Mouse (Mus musculus) MEL-GATA-1-ER (cell line): Measurements from ENCODE around the gene Gm49333.
"Not testable (repeated sequence)": the region's sequence is repeated elsewhere in the genome, so short reads cannot be mapped to it uniquely, and the experiment has no call there.

Experiments
- DNase-seq: peaks from one replicate; pipeline ENCODE4 v3.0.0-alpha.2; 2012; ENCODE audit warnings: low read depth; ENCODE audit errors: extremely low read depth

The Gm49333 gene

GRCm38 (mm10) chr16:20623211-20623610 lies 11.8 kb downstream of the Gm49333 start:
- no peak for DNase-seq

- no peak for DNase-seq
These were observed 17.5 kb downstream of the Gm49333 start for GRCm38 (mm10) chr16:20628871-20629391.

- no peak for DNase-seq
These were observed 18.6 kb downstream of the Gm49333 start, which contains the start of gene Ece2 for GRCm38 (mm10) chr16:20629731-20630634. Gene Ece2 (plus strand): TSS chr16:20629828.

- DNase-seq: no peak
These were observed 26.0 kb downstream of the Gm49333 start for GRCm38 (mm10) chr16:20637410-20637809.

GRCm38 (mm10) chr16:20638367-20638766 lies 27.0 kb downstream of the Gm49333 start:
- DNase-seq: no peak

GRCm38 (mm10) chr16:20642161-20642560 lies 30.8 kb downstream of the Gm49333 start:
- no peak for DNase-seq

GRCm38 (mm10) chr16:20643911-20644310 lies 32.5 kb downstream of the Gm49333 start:
- DNase-seq: no peak

- DNase-seq: peak; percentile 73
These were observed 39.9 kb downstream of the Gm49333 start, which contains the start of gene Psmd2 for GRCm38 (mm10) chr16:20651076-20651946. Gene Psmd2 (plus strand): TSS chr16:20651652.

- no peak for DNase-seq
These were observed 40.5 kb downstream of the Gm49333 start for GRCm38 (mm10) chr16:20651947-20652310.

GRCm38 (mm10) chr16:20653315-20653714 lies 41.9 kb downstream of the Gm49333 start:
- DNase-seq: peak; percentile 15

GRCm38 (mm10) chr16:20657661-20658060 lies 46.3 kb downstream of the Gm49333 start:
- no peak for DNase-seq

- not testable (repeated sequence) for DNase-seq
These were observed 56.6 kb downstream of the Gm49333 start, which contains the start of gene Eif4g1 for GRCm38 (mm10) chr16:20668013-20668412. Gene Eif4g1 (plus strand): TSS chr16:20668313.

- DNase-seq: no peak
These were observed 58.9 kb downstream of the Gm49333 start for GRCm38 (mm10) chr16:20670291-20670690.

- peak; percentile 26 for DNase-seq
These were observed 60.5 kb downstream of the Gm49333 start for GRCm38 (mm10) chr16:20671886-20672285.

GRCm38 (mm10) chr16:20672500-20672902 lies 61.1 kb downstream of the Gm49333 start:
- peak; percentile 76 for DNase-seq

- no peak for DNase-seq
These were observed 61.7 kb downstream of the Gm49333 start for GRCm38 (mm10) chr16:20672965-20673705.

GRCm38 (mm10) chr16:20673706-20674303 lies 62.4 kb downstream of the Gm49333 start:
- peak; percentile 56 for DNase-seq

GRCm38 (mm10) chr16:20675213-20675612 lies 63.8 kb downstream of the Gm49333 start:
- DNase-seq: no peak

- DNase-seq: no peak
These were observed 65.3 kb downstream of the Gm49333 start for GRCm38 (mm10) chr16:20676702-20677101.

GRCm38 (mm10) chr16:20677380-20677779 lies 66.0 kb downstream of the Gm49333 start:
- DNase-seq: no peak
